Mouse (Mus musculus) stomach, embryonic 16.5 days (tissue): ENCODE measurements around the gene Fstl4. TPM values are rescaled to one million over a fixed set of nuclear protein-coding genes. Genes with fewer than 3 reads are reported as not detected.
A peak's percentile ranks its signal among the peaks of the same experiment; 100 is the strongest.

Source experiments
- ATAC-seq: fragments of 200-750 bp; cut with Nextera tagmentation; 2 replicates; pipeline ENCODE4 v1.8.0; 2017; ENCODE audit warnings: moderate number of reproducible peaks, moderate TSS enrichment; ENCODE audit not compliant: insufficient read depth, low FRiP score
- H3K27ac ChIP-seq: fragments of 300-500 bp; sonication (generic); 2 replicates; pipeline ENCODE4 v1.5.1; 2014; ENCODE audit warnings: low read length
- H3K27me3 ChIP-seq: fragments of 300-500 bp; sonication (generic); 2 replicates; pipeline ENCODE4 v1.6.1; 2014; ENCODE audit warnings: low read length, control low read depth, mixed read lengths; ENCODE audit not compliant: control insufficient read depth, insufficient read depth
- H3K36me3 ChIP-seq: fragments of 300-500 bp; sonication (generic); 2 replicates; pipeline ENCODE4 v1.6.1; 2014; ENCODE audit warnings: low read length; ENCODE audit not compliant: control insufficient read depth, insufficient read depth
- H3K4me1 ChIP-seq: fragments of 300-500 bp; sonication (generic); 2 replicates; pipeline ENCODE4 v1.6.1; 2014; ENCODE audit warnings: low read length, control low read depth, mixed read lengths; ENCODE audit not compliant: control insufficient read depth, insufficient read depth
- H3K4me2 ChIP-seq: fragments of 300-500 bp; sonication (generic); 2 replicates; pipeline ENCODE4 v1.6.1; 2014; ENCODE audit warnings: low read depth, low read length, mixed read lengths
- H3K4me3 ChIP-seq: fragments of 300-500 bp; sonication (generic); replicated peaks from 2 replicates; pipeline ENCODE4 v1.5.1; 2014; ENCODE audit warnings: mild to moderate bottlenecking, low read length
- H3K9ac ChIP-seq: fragments of 300-500 bp; sonication (generic); 2 replicates; pipeline ENCODE4 v1.6.1; 2014; ENCODE audit warnings: low read length
- H3K9me3 ChIP-seq: fragments of 300-500 bp; sonication (generic); replicated peaks from 2 replicates; pipeline ENCODE4 v1.6.1; 2016; ENCODE audit warnings: low read length, control low read depth; ENCODE audit not compliant: control insufficient read depth
- WGBS: fragments of 180-500 bp; shearing (Covaris S2); extraction: QIAGEN DNeasy Blood & Tissue Kit; methylation state at CpG from one replicate; pipeline ENCODE4 v1.1.7; 2014; 5-methylcytosine and 5-hydroxymethylcytosine counted together
- polyA plus RNA-seq: library from polyadenylated mRNA; unstranded; fragments of >200 nt; fragmentation: Nextera tagmentation; extraction: Ambion mirVana; gene quantifications from 2 replicates; pipeline ENCODE4 v1.2.1, GENCODE M21; 2015

Gene Fstl4
- polyA plus RNA-seq, 1 experiment from 2014 or later, result 2.1 TPM

GRCm38 (mm10) chr11:52877662-52878061 lies 113.2 kb downstream of the Fstl4 start:
- H3K9ac ChIP-seq, result no peak overlapping the region

GRCm38 (mm10) chr11:52879958-52880357 lies 115.5 kb downstream of the Fstl4 start:
- Histone ChIP-seq H3K4me1 (no peaks in the 10 kb centered on the region), H3K9me3 (no peaks in the 10 kb centered on the region), H3K36me3 (no peaks in the 10 kb centered on the region), H3K27me3 (no peaks in the 10 kb centered on the region), H3K4me2 (no peak overlapping the region), H3K9ac (no peak overlapping the region), H3K27ac (no peak overlapping the region), H3K4me3 (no peak overlapping the region)
- WGBS, result 82% methylated on average over 2 of the region's 2 CpGs
- ATAC-seq, result no peak

More at GRCm38 (mm10) chr11:52877662-52878061, 113.2 kb downstream of the Fstl4 start:
- Histone ChIP-seq H3K27ac (no peak overlapping the region), H3K36me3 (no peaks in the 10 kb centered on the region), H3K9me3 (no peaks in the 10 kb centered on the region), H3K4me1 (no peaks in the 10 kb centered on the region), H3K4me2 (no peak overlapping the region), H3K27me3 (no peaks in the 10 kb centered on the region), H3K4me3 (no peak overlapping the region)
- WGBS, result 56% methylated on average over 2 of the region's 2 CpGs
- ATAC-seq, result no peak

- Histone ChIP-seq H3K36me3 (no peaks in the 10 kb centered on the region), H3K4me3 (no peak overlapping the region), H3K9ac (no peak overlapping the region), H3K27me3 (no peaks in the 10 kb centered on the region), H3K9me3 (no peaks in the 10 kb centered on the region), H3K27ac (no peak overlapping the region), H3K4me1 (peaks cover 10% of the 10 kb centered on the region), H3K4me2 (no peak overlapping the region)
- ATAC-seq, result no peak
- WGBS, result 18% methylated on average over 6 of the region's 6 CpGs
Observed at GRCm38 (mm10) chr11:52886559-52887303, 122.3 kb downstream of the Fstl4 start.

- Histone ChIP-seq H3K4me1 (peaks cover 10% of the 10 kb centered on the region), H3K9me3 (no peaks in the 10 kb centered on the region), H3K4me2 (no peak overlapping the region), H3K4me3 (no peak overlapping the region), H3K9ac (no peak overlapping the region), H3K27me3 (no peaks in the 10 kb centered on the region), H3K27ac (no peak overlapping the region), H3K36me3 (no peaks in the 10 kb centered on the region)
- WGBS, result 17% methylated on average over 6 of the region's 6 CpGs
- no peak; the same call in 1 of the 2 replicates for ATAC-seq
Observed at GRCm38 (mm10) chr11:52888150-52888549, 123.7 kb downstream of the Fstl4 start.

GRCm38 (mm10) chr11:52889527-52889926 lies 125.1 kb downstream of the Fstl4 start:
- Histone ChIP-seq H3K36me3 (no peaks in the 10 kb centered on the region), H3K9ac (no peak overlapping the region), H3K9me3 (no peaks in the 10 kb centered on the region), H3K4me1 (peaks cover 10% of the 10 kb centered on the region), H3K4me2 (no peak overlapping the region), H3K4me3 (no peak overlapping the region), H3K27me3 (no peaks in the 10 kb centered on the region), H3K27ac (no peak overlapping the region)
- WGBS, result 69% methylated on average over 4 of the region's 4 CpGs
- ATAC-seq, result no peak

- peaks cover 10% of the 10 kb centered on the region for H3K4me1 ChIP-seq
- no peaks in the 10 kb centered on the region for H3K27me3 ChIP-seq
- no peak overlapping the region for H3K4me3 ChIP-seq
- 52% methylated on average over 7 of the region's 7 CpGs for WGBS
- H3K4me2 ChIP-seq, result no peak overlapping the region
- ATAC-seq, result no peak
- no peak overlapping the region for H3K9ac ChIP-seq
- H3K9me3 ChIP-seq, result no peaks in the 10 kb centered on the region
- no peak overlapping the region for H3K27ac ChIP-seq
- no peaks in the 10 kb centered on the region for H3K36me3 ChIP-seq
Observed at GRCm38 (mm10) chr11:52890156-52890555, 125.7 kb downstream of the Fstl4 start.

GRCm38 (mm10) chr11:52904101-52904500 lies 139.7 kb downstream of the Fstl4 start:
- Histone ChIP-seq H3K4me1 (no peaks in the 10 kb centered on the region), H3K36me3 (no peaks in the 10 kb centered on the region), H3K4me2 (no peak overlapping the region), H3K27ac (no peak overlapping the region), H3K27me3 (no peaks in the 10 kb centered on the region), H3K4me3 (no peak overlapping the region), H3K9ac (no peak overlapping the region), H3K9me3 (no peaks in the 10 kb centered on the region)
- WGBS, result 77% methylated on average over 5 of the region's 5 CpGs
- no peak for ATAC-seq

GRCm38 (mm10) chr11:52910788-52911187 lies 146.4 kb downstream of the Fstl4 start:
- H3K9me3 ChIP-seq, result no peaks in the 10 kb centered on the region
- H3K27me3 ChIP-seq, result no peaks in the 10 kb centered on the region
- peak; percentile 64 for ATAC-seq
- H3K4me1 ChIP-seq, result no peaks in the 10 kb centered on the region
- H3K36me3 ChIP-seq, result no peaks in the 10 kb centered on the region
- WGBS, result 40% methylated on average over 7 of the region's 7 CpGs
- no peak overlapping the region for H3K9ac ChIP-seq
- H3K4me2 ChIP-seq, result no peak overlapping the region
- peak overlapping the region; percentile 34 for H3K27ac ChIP-seq
- no peak overlapping the region for H3K4me3 ChIP-seq

GRCm38 (mm10) chr11:52914431-52914830 lies 150.0 kb downstream of the Fstl4 start:
- Histone ChIP-seq H3K9me3 (no peaks in the 10 kb centered on the region), H3K27ac (no peak overlapping the region), H3K36me3 (no peaks in the 10 kb centered on the region), H3K9ac (no peak overlapping the region), H3K4me1 (0 out of 2 replicates have a peak, but pooled peaks cover 3% of the 10 kb centered on the region), H3K4me3 (no peak overlapping the region), H3K27me3 (no peaks in the 10 kb centered on the region), H3K4me2 (no peak overlapping the region)
- ATAC-seq, result no peak
- 66% methylated on average over 6 of the region's 6 CpGs for WGBS
